Comparison of ENCODE assay signal across 7 mouse cellular contexts in genomic region chr9:114842886-114843285, GRCm38 (mm10). TPM values are rescaled to one million over a fixed set of nuclear protein-coding genes. Genes with fewer than 3 reads are reported as not detected.
DNase-seq lines count a peak whose midpoint lies in the region; ATAC-seq and TF ChIP-seq lines count a peak whose summit lies in the region.

No protein-coding gene starts in this region.

- peak; percentile 24 for DNase-seq in embryonic facial prominence, embryonic 11.5 days (ENCODE audit: low spot score)
- DNase-seq in gastrocnemius, postnatal 14 days = peak; percentile 10
- DNase-seq in intestine, embryonic 14.5 days (ENCODE audit: low spot score) = peak; percentile 70
- peak; percentile 76 for DNase-seq in stomach, postnatal 0 days (ENCODE audit: low spot score)
- DNase-seq in cerebellum, adult 9-11 months = no peak

- no peaks in the 10 kb centered on the region for H3K9me3 ChIP-seq in embryonic facial prominence, embryonic 11.5 days (replicated peaks; ENCODE audit: control insufficient read depth, low read length)
- H3K9me3 ChIP-seq in intestine, embryonic 14.5 days (ENCODE audit: control insufficient read depth, low read length) = no peaks in the 10 kb centered on the region
- no peaks in the 10 kb centered on the region for H3K9me3 ChIP-seq in liver, embryonic 15.5 days (replicated peaks)
- H3K9me3 ChIP-seq in stomach, postnatal 0 days (ENCODE audit: control insufficient read depth, low read length) = no peaks in the 10 kb centered on the region

- no peaks in the 10 kb centered on the region for H3K4me1 ChIP-seq in embryonic facial prominence, embryonic 11.5 days (ENCODE audit: control insufficient read depth, insufficient read depth, low read length)
- no peaks in the 10 kb centered on the region for H3K4me1 ChIP-seq in intestine, embryonic 14.5 days (replicated peaks; ENCODE audit: control insufficient read depth, insufficient read depth, low read length)
- H3K4me1 ChIP-seq in liver, embryonic 15.5 days (replicated peaks) = peaks cover 2% of the 10 kb centered on the region; the same call in 1 of the 2 replicates
- H3K4me1 ChIP-seq in stomach, postnatal 0 days (replicated peaks; ENCODE audit: control insufficient read depth, insufficient read depth) = no peaks in the 10 kb centered on the region

- 25% methylated on average over 9 of the region's 9 CpGs for WGBS in embryonic facial prominence, embryonic 11.5 days
- 37% methylated on average over 9 of the region's 9 CpGs for WGBS in intestine, embryonic 14.5 days
- 53% methylated on average over 9 of the region's 9 CpGs for WGBS in liver, embryonic 15.5 days (ENCODE audit: insufficient replicate concordance)
- WGBS in stomach, postnatal 0 days = 49% methylated on average over 9 of the region's 9 CpGs

- peak overlapping the region; percentile 98 for H3K4me2 ChIP-seq in embryonic facial prominence, embryonic 11.5 days (ENCODE audit: low read depth, low read length)
- H3K4me2 ChIP-seq in intestine, embryonic 14.5 days (ENCODE audit: low read length) = peak overlapping the region; percentile 91
- H3K4me2 ChIP-seq in liver, embryonic 15.5 days = peak overlapping the region; percentile 68
- H3K4me2 ChIP-seq in stomach, postnatal 0 days (replicated peaks; ENCODE audit: low read depth) = peak overlapping the region; percentile 100

- H3K27me3 ChIP-seq in embryonic facial prominence, embryonic 11.5 days (ENCODE audit: control insufficient read depth, insufficient read depth, low read length) = peaks cover 3% of the 10 kb centered on the region; the same call in 1 of the 2 replicates
- H3K27me3 ChIP-seq in intestine, embryonic 14.5 days (replicated peaks; ENCODE audit: control insufficient read depth, insufficient read depth, low read length) = peaks cover 7% of the 10 kb centered on the region; the same call in 1 of the 2 replicates
- peaks cover 37% of the 10 kb centered on the region for H3K27me3 ChIP-seq in liver, embryonic 15.5 days
- no peaks in the 10 kb centered on the region for H3K27me3 ChIP-seq in stomach, postnatal 0 days (ENCODE audit: control insufficient read depth, insufficient read depth, low read length)

- no peaks in the 10 kb centered on the region for H3K36me3 ChIP-seq in embryonic facial prominence, embryonic 11.5 days (replicated peaks; ENCODE audit: control insufficient read depth, insufficient read depth, low read depth, low read length)
- H3K36me3 ChIP-seq in intestine, embryonic 14.5 days (ENCODE audit: control insufficient read depth, insufficient read depth, low read length) = no peaks in the 10 kb centered on the region
- 0 out of 2 replicates have a peak, but pooled peaks cover 6% of the 10 kb centered on the region for H3K36me3 ChIP-seq in liver, embryonic 15.5 days (replicated peaks)
- H3K36me3 ChIP-seq in stomach, postnatal 0 days (ENCODE audit: control insufficient read depth, insufficient read depth, low read length) = no peaks in the 10 kb centered on the region

- H3K9ac ChIP-seq in embryonic facial prominence, embryonic 11.5 days (replicated peaks; ENCODE audit: low read length) = no peak overlapping the region
- H3K9ac ChIP-seq in intestine, embryonic 14.5 days (ENCODE audit: low read length) = peak overlapping the region; percentile 57; the same call in 1 of the 2 replicates
- 0 out of 2 replicates have a peak overlapping the region, but pooled peaks have one; percentile 49 for H3K9ac ChIP-seq in liver, embryonic 15.5 days
- H3K9ac ChIP-seq in stomach, postnatal 0 days (ENCODE audit: low read length) = peak overlapping the region; percentile 69; the same call in 1 of the 2 replicates

- intact Hi-C loops in gastrocnemius, postnatal 14 days (cut with DNase I; ENCODE audit: low total_unique reads) = no loop called here

- peak overlapping the region; percentile 66 for H3K4me3 ChIP-seq in embryonic facial prominence, embryonic 11.5 days (ENCODE audit: low read depth, low read length)
- H3K4me3 ChIP-seq in intestine, embryonic 14.5 days (ENCODE audit: low read depth, low read length) = peak overlapping the region; percentile 63
- H3K4me3 ChIP-seq in liver, embryonic 15.5 days (replicated peaks) = peak overlapping the region; percentile 62
- H3K4me3 ChIP-seq in stomach, postnatal 0 days (ENCODE audit: low read depth, low read length) = peak overlapping the region; percentile 68

- ATAC-seq in embryonic facial prominence, embryonic 11.5 days (replicated peaks; ENCODE audit: insufficient number of reproducible peaks, low FRiP score, low TSS enrichment, low read depth) = no peak
- no peak for ATAC-seq in intestine, embryonic 14.5 days (replicated peaks; ENCODE audit: low FRiP score, low TSS enrichment, low read depth)
- no peak for ATAC-seq in liver, embryonic 15.5 days (ENCODE audit: insufficient read depth)
- ATAC-seq in stomach, postnatal 0 days (ENCODE audit: low FRiP score, low TSS enrichment) = peak; percentile 59; the same call in 1 of the 2 replicates
- no peak for ATAC-seq in granulocyte monocyte progenitor cell, adult 5-6 weeks (replicated peaks; ENCODE audit: poor library complexity, severe bottlenecking)

- TF ChIP-seq EP300 in stomach, postnatal 0 days (optimal IDR thresholded peaks at IDR 0.05) = no peak

- H3K27ac ChIP-seq in embryonic facial prominence, embryonic 11.5 days (replicated peaks; ENCODE audit: low read depth, low read length) = no peak overlapping the region
- peak overlapping the region; percentile 45; the same call in 1 of the 2 replicates for H3K27ac ChIP-seq in intestine, embryonic 14.5 days (ENCODE audit: low read depth)
- peak overlapping the region; percentile 75 for H3K27ac ChIP-seq in liver, embryonic 15.5 days (replicated peaks)
- peak overlapping the region; percentile 84 for H3K27ac ChIP-seq in stomach, postnatal 0 days (replicated peaks)

- no peak for TF ChIP-seq CTCF in stomach, postnatal 0 days (IDR thresholded peaks at IDR 0.05; ENCODE audit: low read depth)

RNA-seq across cellular contexts. Expression of gene Cmtm8, which starts 1.1 kb away (rescaled TPM):
- 17.3 and 19.3 TPM in 2 replicates for polyA plus RNA-seq in embryonic facial prominence, embryonic 11.5 days (2014; fragmentation: Nextera tagmentation; extraction: Ambion mirVana)
- total RNA-seq in gastrocnemius, postnatal 14 days (2021) = 1 to 10 TPM; 2.8 to 3.7 TPM
- polyA plus RNA-seq in intestine, embryonic 14.5 days (2014; fragmentation: Nextera tagmentation; extraction: Ambion mirVana) = 34.7 and 42.4 TPM in 2 replicates
- 37.5 and 47.3 TPM in 2 replicates for polyA plus RNA-seq in liver, embryonic 15.5 days (2015; fragmentation: Nextera tagmentation; extraction: Ambion mirVana)
- 66.5 and 68.0 TPM in 2 replicates for polyA plus RNA-seq in stomach, postnatal 0 days (2015; fragmentation: Nextera tagmentation; extraction: Ambion mirVana)
- total RNA-seq in granulocyte monocyte progenitor cell, adult 5-6 weeks (2014; fragmentation: Nextera tagmentation) = 3.2 and 3.9 TPM in 2 replicates
- 2.4 and 2.9 TPM in 2 replicates for total RNA-seq in granulocyte monocyte progenitor cell, adult 5-6 weeks (2017)
